18 mouse cellular contexts compared by ENCODE assay signal in the genomic region with DNA sequence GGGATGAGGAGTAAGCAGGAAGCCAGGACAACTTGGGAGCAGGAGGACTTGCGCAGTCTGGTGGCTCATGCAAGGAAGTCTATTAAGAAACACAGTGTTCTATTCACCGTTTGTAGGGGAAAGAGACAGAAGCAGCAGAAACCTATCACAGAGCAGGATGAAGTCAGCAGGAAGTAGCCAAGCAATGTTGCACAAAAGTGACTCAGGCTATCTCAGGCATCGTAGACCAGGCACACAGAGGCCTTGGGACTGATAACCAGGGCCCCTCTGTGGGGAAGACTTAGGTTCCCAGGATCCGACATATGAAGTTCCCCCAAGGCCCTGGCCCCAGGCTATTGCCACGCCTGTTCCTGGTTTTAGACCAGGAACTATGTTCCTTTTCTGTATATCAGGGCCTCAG. TPM values are rescaled to one million over a fixed set of nuclear protein-coding genes. Genes with fewer than 3 reads are reported as not detected.
DNase-seq lines count a peak whose midpoint lies in the region; ATAC-seq and TF ChIP-seq lines count a peak whose summit lies in the region.
"Had no signal": no experiment of that assay in that cellular context is flagged by ENCODE, and none has a peak within 500 bp of the region (broad histone marks: within the 10 kb centered on the region; RNA-seq: fewer than 3 reads in every experiment).

No protein-coding gene starts in this region.

- 0 out of 2 replicates have a peak overlapping the region, but pooled peaks have one; percentile 15 for H3K27ac ChIP-seq in liver, embryonic 16.5 days (ENCODE audit: low read length)
- H3K27ac ChIP-seq in stomach, postnatal 0 days (replicated peaks), result no peak overlapping the region
- H3K27ac ChIP-seq: embryonic facial prominence, embryonic 15.5 days; forebrain, embryonic 13.5 days; kidney, embryonic 15.5 days; layer of hippocampus, adult 2 months had no signal

- no peaks in the 10 kb centered on the region for H3K9me3 ChIP-seq in liver, embryonic 16.5 days (replicated peaks; ENCODE audit: control insufficient read depth, low read length)
- H3K9me3 ChIP-seq in stomach, postnatal 0 days (ENCODE audit: control insufficient read depth, low read length), result no peaks in the 10 kb centered on the region
- H3K9me3 ChIP-seq: embryonic facial prominence, embryonic 15.5 days; forebrain, embryonic 13.5 days; kidney, embryonic 15.5 days had no signal

- DNase-seq in lung, postnatal 25 days (ENCODE audit: low spot score), result peak; percentile 28
- DNase-seq in lung, postnatal 14 days, result no peak
- DNase-seq in stomach, postnatal 0 days (ENCODE audit: low spot score), result no peak
- DNase-seq in ovary, postnatal 14 days (ENCODE audit: low spot score), result no peak
- no peak for DNase-seq in thymus, postnatal 10 days (ENCODE audit: low spot score in 2 of 2)
- DNase-seq in gastrocnemius, adult 18-20 months (ENCODE audit: low spot score), result no peak
- DNase-seq: adrenal gland, adult 8-10 months; B cell, adult 2 months; cerebellum, adult 8-10 months; heart, postnatal 14 days; spleen, adult 18-20 months; thymus, postnatal 36 days had no signal

- TF ChIP-seq EP300 in stomach, postnatal 0 days (optimal IDR thresholded peaks at IDR 0.05), result no peak

- no peak overlapping the region for H3K4me2 ChIP-seq in liver, embryonic 16.5 days (ENCODE audit: low read depth, low read length)
- no peak overlapping the region for H3K4me2 ChIP-seq in stomach, postnatal 0 days (replicated peaks; ENCODE audit: low read depth)
- H3K4me2 ChIP-seq: embryonic facial prominence, embryonic 15.5 days; forebrain, embryonic 13.5 days; kidney, embryonic 15.5 days had no signal

- TF ChIP-seq CTCF in stomach, postnatal 0 days (IDR thresholded peaks at IDR 0.05; ENCODE audit: low read depth), result no peak

- H3K9ac ChIP-seq in liver, embryonic 16.5 days (ENCODE audit: low read depth, low read length), result no peak overlapping the region
- no peak overlapping the region for H3K9ac ChIP-seq in stomach, postnatal 0 days (ENCODE audit: low read length)
- H3K9ac ChIP-seq: embryonic facial prominence, embryonic 15.5 days; forebrain, embryonic 13.5 days; kidney, embryonic 15.5 days had no signal

- WGBS in liver, embryonic 16.5 days (ENCODE audit: insufficient replicate concordance), result 25% methylated on average over 5 of the region's 5 CpGs
- 64% methylated on average over 5 of the region's 5 CpGs for WGBS in stomach, postnatal 0 days

- H3K27me3 ChIP-seq in liver, embryonic 16.5 days (ENCODE audit: control insufficient read depth, insufficient read depth, low read depth, low read length), result no peaks in the 10 kb centered on the region
- no peaks in the 10 kb centered on the region for H3K27me3 ChIP-seq in stomach, postnatal 0 days (ENCODE audit: control insufficient read depth, insufficient read depth, low read length)
- H3K27me3 ChIP-seq: embryonic facial prominence, embryonic 15.5 days; forebrain, embryonic 13.5 days; kidney, embryonic 15.5 days had no signal

- H3K4me1 ChIP-seq in liver, embryonic 16.5 days (ENCODE audit: control insufficient read depth, low read depth, low read length), result no peaks in the 10 kb centered on the region
- no peaks in the 10 kb centered on the region for H3K4me1 ChIP-seq in stomach, postnatal 0 days (replicated peaks; ENCODE audit: control insufficient read depth, insufficient read depth)
- H3K4me1 ChIP-seq: embryonic facial prominence, embryonic 15.5 days; forebrain, embryonic 13.5 days; kidney, embryonic 15.5 days had no signal

- no peak overlapping the region for H3K4me3 ChIP-seq in liver, embryonic 16.5 days (ENCODE audit: low read depth, low read length)
- no peak overlapping the region for H3K4me3 ChIP-seq in stomach, postnatal 0 days (ENCODE audit: low read depth, low read length)
- H3K4me3 ChIP-seq: embryonic facial prominence, embryonic 15.5 days; forebrain, embryonic 13.5 days; kidney, embryonic 15.5 days; layer of hippocampus, adult 2 months had no signal

- peak; percentile 44 to 62; a peak in 2 of 4 replicates for ATAC-seq in hematopoietic stem cell, adult 5-6 weeks (replicated peaks in 1 of 2; ENCODE audit: insufficient read depth in 1 of 2, low FRiP score in 2 of 2, low TSS enrichment in 1 of 2, low read depth in 1 of 2, poor library complexity in 2 of 2, severe bottlenecking in 2 of 2)
- ATAC-seq in liver, embryonic 16.5 days (ENCODE audit: low read depth), result peak; percentile 48
- peak; percentile 75 for ATAC-seq in stomach, postnatal 0 days (ENCODE audit: low FRiP score, low TSS enrichment)
- ATAC-seq: forebrain, embryonic 13.5 days had no signal

- no peaks in the 10 kb centered on the region for H3K36me3 ChIP-seq in liver, embryonic 16.5 days (ENCODE audit: control insufficient read depth, insufficient read depth)
- H3K36me3 ChIP-seq in stomach, postnatal 0 days (ENCODE audit: control insufficient read depth, insufficient read depth, low read length), result no peaks in the 10 kb centered on the region
- H3K36me3 ChIP-seq: embryonic facial prominence, embryonic 15.5 days; kidney, embryonic 15.5 days had no signal

RNA-seq across cellular contexts. Expression of gene Nucb2, which starts 9.6 kb away (rescaled TPM):
- 23.3 and 25.3 TPM in 2 replicates for total RNA-seq in hematopoietic stem cell, adult 5-6 weeks (2017)
- polyA plus RNA-seq in liver, embryonic 16.5 days (2015; fragmentation: Nextera tagmentation; extraction: Ambion mirVana), result 3.2 and 3.5 TPM in 2 replicates
- polyA plus RNA-seq in stomach, postnatal 0 days (2015; fragmentation: Nextera tagmentation; extraction: Ambion mirVana), result 45.5 and 46.2 TPM in 2 replicates
- 1 to 10 TPM; 3.0 to 4.5 TPM for total RNA-seq in gastrocnemius, adult 18-20 months (2021)

RNA-seq across cellular contexts. Expression of gene Pik3c2a, which starts 51.4 kb away (rescaled TPM):
- total RNA-seq in hematopoietic stem cell, adult 5-6 weeks (2017), result 18.9 and 19.1 TPM in 2 replicates
- 4.8 and 5.3 TPM in 2 replicates for polyA plus RNA-seq in liver, embryonic 16.5 days (2015; fragmentation: Nextera tagmentation; extraction: Ambion mirVana)
- polyA plus RNA-seq in stomach, postnatal 0 days (2015; fragmentation: Nextera tagmentation; extraction: Ambion mirVana), result 12.0 and 12.1 TPM in 2 replicates
- total RNA-seq in gastrocnemius, adult 18-20 months (2021), result 1 to 10 TPM; 7.4 to 8.4 TPM
